Mouse (Mus musculus): ENCODE measurements around the gene Pou2f1. TPM values are rescaled to one million over a fixed set of nuclear protein-coding genes. Genes with fewer than 3 reads are reported as not detected.

Pou2f1 gene
- polyA plus RNA-seq, 1 experiment from 2014 or later = 14.8 TPM

DNA sequence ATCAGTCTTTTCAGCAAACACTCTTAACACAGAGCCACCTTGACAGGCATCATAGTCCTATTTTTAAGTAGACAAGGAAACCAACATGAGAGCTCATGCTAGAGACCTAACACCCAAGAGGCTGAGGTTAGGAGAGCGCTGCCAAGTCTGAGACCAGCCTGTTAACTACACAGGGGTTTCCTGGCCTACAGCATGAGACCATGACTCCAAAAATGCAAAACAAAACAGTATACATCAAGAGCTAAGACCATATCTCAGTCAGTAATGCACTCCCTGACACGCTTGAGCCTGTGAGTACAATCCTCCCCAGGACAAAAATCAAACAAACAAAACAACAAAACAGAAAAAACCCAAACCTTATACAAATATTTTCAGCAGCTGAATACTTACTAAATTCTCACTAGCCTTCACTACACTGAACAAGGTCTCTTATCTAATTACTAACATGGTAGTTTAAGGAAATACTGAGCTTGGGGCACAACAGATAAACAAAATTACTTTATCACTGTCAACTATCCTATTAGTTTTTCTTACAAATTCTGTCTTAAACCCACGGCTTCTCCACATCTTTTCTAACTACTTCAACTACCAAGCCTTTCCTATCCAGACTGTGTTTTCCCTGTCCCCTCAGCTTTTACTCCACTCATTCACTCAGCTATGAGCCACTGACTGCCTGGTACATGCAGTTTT, 33.3 kb downstream of the Pou2f1 start:
- H3K4me2 ChIP-seq (ENCODE audit: low read length) = no peak overlapping the region
- H3K27ac ChIP-seq (ENCODE audit: low read depth, low read length) = no peak overlapping the region
- DNase-seq (ENCODE audit: low spot score) (no peak), ATAC-seq (no peak)
- 0 out of 2 replicates have a peak, but pooled peaks cover 5% of the 10 kb centered on the region for H3K36me3 ChIP-seq (ENCODE audit: control insufficient read depth, insufficient read depth, low read length)
- H3K9me3 ChIP-seq (replicated peaks; ENCODE audit: control insufficient read depth, low read length) = no peaks in the 10 kb centered on the region
- no peak overlapping the region for H3K4me3 ChIP-seq (ENCODE audit: low read depth, low read length)
- H3K9ac ChIP-seq (ENCODE audit: low read length) = no peak overlapping the region
- no peaks in the 10 kb centered on the region for H3K27me3 ChIP-seq (replicated peaks; ENCODE audit: control insufficient read depth, insufficient read depth, low read length)
- 90% methylated on average over 3 of the region's 3 CpGs for WGBS
- peaks cover 11% of the 10 kb centered on the region for H3K4me1 ChIP-seq (ENCODE audit: control insufficient read depth, insufficient read depth, low read length)

DNA sequence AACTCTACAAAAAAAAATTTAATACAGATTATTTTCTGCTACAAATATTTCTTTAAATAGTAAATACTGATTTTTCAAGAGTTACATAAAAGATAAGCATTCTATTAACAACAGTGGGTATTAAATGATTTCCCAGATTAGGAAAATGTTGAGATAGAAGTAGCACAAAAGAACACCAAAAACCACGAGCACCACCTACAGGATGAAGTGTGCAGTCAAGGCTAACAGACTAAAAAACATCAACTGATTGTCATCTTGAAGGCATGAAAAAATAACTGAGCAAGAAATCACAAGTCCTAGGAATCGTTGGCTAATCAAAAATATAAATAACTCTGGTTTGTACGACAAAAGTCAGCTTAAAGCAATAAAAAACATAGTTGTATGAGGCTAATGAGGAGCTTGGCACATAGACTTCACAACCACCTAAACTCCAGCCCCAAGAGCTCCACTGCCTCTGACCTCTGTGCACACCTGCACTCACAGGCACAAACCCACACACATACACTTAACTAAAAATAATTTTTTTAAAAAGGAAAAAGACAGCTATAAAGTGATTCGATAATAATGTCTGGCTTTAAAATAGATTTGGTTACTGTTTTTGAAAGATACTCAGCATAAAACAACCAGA, 35.3 kb downstream of the Pou2f1 start:
- H3K4me2 ChIP-seq (ENCODE audit: low read length) = no peak overlapping the region
- no peak overlapping the region for H3K9ac ChIP-seq (ENCODE audit: low read length)
- 0 out of 2 replicates have a peak, but pooled peaks cover 5% of the 10 kb centered on the region for H3K36me3 ChIP-seq (ENCODE audit: control insufficient read depth, insufficient read depth, low read length)
- H3K4me3 ChIP-seq (ENCODE audit: low read depth, low read length) = no peak overlapping the region
- H3K27me3 ChIP-seq (replicated peaks; ENCODE audit: control insufficient read depth, insufficient read depth, low read length) = no peaks in the 10 kb centered on the region
- H3K4me1 ChIP-seq (ENCODE audit: control insufficient read depth, insufficient read depth, low read length) = peaks cover 11% of the 10 kb centered on the region
- H3K27ac ChIP-seq (ENCODE audit: low read depth, low read length) = peak overlapping the region; percentile 21; the same call in 1 of the 2 replicates
- WGBS = 27% methylated on average over 4 of the region's 4 CpGs
- DNase-seq (ENCODE audit: low spot score) (peak; percentile 92), ATAC-seq (peak; percentile 65)
- H3K9me3 ChIP-seq (replicated peaks; ENCODE audit: control insufficient read depth, low read length) = no peaks in the 10 kb centered on the region

DNA sequence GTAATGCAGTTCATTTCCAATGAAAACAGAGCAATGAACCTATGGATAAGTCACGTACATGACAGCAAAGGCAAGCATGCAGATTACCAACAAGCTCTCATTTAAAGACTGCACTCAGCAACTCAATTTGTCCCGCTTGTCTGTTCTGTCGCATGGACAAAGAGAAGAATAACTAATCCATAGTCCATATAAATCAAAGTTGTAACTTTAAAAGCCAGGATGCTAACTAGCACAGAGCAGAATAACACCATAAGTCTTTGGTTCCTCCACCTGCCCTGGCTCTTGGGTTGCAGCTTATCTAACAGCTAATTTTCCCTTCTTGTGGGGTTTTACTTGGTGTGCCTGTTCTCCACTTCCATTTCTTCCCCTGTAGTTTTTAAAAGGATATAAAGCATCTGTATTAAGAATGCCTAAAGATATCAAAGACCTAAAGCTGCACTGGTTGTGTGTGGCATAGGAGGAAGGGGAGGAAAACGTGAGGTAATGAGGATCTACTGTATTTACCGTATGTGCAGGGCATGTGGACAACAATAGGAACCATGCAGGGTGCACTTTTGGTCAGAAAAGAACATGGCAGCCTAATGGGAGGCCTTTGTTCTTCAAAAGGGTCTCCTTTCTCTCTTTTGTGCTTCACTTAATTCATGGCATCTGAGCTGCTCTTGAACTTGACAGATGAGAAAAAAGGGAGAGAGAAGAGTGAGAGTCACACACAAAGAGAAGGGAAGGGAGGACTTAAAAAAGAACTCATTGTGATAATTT, 36.1 kb downstream of the Pou2f1 start:
- Histone ChIP-seq H3K27me3 (replicated peaks; ENCODE audit: control insufficient read depth, insufficient read depth, low read length) (no peaks in the 10 kb centered on the region), H3K27ac (ENCODE audit: low read depth, low read length) (peak overlapping the region; percentile 67), H3K36me3 (ENCODE audit: control insufficient read depth, insufficient read depth, low read length) (0 out of 2 replicates have a peak, but pooled peaks cover under 1% of the 10 kb centered on the region), H3K4me2 (ENCODE audit: low read length) (peak overlapping the region; percentile 26), H3K9me3 (replicated peaks; ENCODE audit: control insufficient read depth, low read length) (no peaks in the 10 kb centered on the region), H3K9ac (ENCODE audit: low read length) (no peak overlapping the region), H3K4me3 (ENCODE audit: low read depth, low read length) (no peak overlapping the region), H3K4me1 (ENCODE audit: control insufficient read depth, insufficient read depth, low read length) (peaks cover 11% of the 10 kb centered on the region)
- DNase-seq (ENCODE audit: low spot score) = peak; percentile 93
- WGBS = 9% methylated on average over 5 of the region's 5 CpGs
- peak; percentile 97 for ATAC-seq

DNA sequence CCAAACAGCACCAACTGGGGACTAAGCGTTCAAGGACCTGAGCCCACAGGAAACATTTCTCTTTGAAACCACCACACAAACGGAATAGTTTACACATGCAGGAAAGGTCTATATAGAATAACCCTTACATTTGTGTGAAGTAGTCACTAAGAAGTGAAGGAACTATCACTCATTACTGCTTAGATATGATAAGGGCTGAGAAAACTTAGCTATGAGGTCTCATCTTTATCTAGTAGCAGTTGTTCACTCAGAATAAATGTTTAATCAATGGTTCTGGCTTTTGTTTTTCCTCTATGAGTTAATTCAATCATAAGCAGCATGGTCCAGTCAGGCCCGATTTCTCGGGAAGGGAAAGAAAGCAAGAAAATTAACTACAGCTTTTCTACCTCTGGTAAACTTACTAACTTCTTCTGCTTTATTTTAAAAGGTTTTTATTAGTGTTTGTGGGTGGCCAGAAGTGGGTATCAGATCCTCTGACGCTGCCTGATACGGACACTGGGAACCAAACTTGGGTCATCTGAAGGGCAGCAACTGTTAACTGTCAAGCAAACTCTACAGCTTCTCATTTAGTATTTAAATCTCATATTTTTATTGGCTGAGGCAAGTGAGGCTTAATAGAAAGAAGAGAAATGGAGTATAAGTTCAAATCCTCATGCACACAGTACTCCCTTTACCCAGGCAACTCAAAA, 40.7 kb downstream of the Pou2f1 start:
- Histone ChIP-seq H3K27me3 (replicated peaks; ENCODE audit: control insufficient read depth, insufficient read depth, low read length) (no peaks in the 10 kb centered on the region), H3K36me3 (ENCODE audit: control insufficient read depth, insufficient read depth, low read length) (no peaks in the 10 kb centered on the region), H3K4me2 (ENCODE audit: low read length) (no peak overlapping the region), H3K4me1 (ENCODE audit: control insufficient read depth, insufficient read depth, low read length) (peaks cover 11% of the 10 kb centered on the region), H3K9ac (ENCODE audit: low read length) (no peak overlapping the region), H3K9me3 (replicated peaks; ENCODE audit: control insufficient read depth, low read length) (no peaks in the 10 kb centered on the region), H3K4me3 (ENCODE audit: low read depth, low read length) (no peak overlapping the region), H3K27ac (ENCODE audit: low read depth, low read length) (no peak overlapping the region)
- DNase-seq (ENCODE audit: low spot score) (no peak), ATAC-seq (no peak)
- WGBS = 88% methylated on average over 6 of the region's 6 CpGs

DNA sequence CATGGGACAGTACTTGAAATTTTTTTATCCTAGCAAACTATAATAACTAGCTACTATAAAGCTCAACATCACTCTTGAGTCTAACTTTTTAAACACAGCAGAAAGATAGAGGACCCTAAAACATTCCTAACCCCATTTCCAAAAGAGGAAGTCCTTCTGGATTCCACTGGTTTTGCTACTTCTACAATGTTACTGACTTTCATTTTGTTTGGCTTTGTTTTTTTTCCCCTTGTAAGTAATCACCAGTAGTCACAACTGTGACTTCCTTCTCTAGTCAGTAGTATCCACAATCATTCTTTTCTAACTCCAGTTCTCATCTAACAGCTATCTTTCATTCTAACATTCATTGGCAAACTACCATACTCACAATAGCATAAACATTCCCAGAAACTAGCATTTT, 44.3 kb downstream of the Pou2f1 start:
- no peak overlapping the region for H3K4me3 ChIP-seq (ENCODE audit: low read depth, low read length)
- peaks cover 3% of the 10 kb centered on the region; the same call in 1 of the 2 replicates for H3K4me1 ChIP-seq (ENCODE audit: control insufficient read depth, insufficient read depth, low read length)
- H3K9ac ChIP-seq (ENCODE audit: low read length) = no peak overlapping the region
- H3K4me2 ChIP-seq (ENCODE audit: low read length) = no peak overlapping the region
- H3K27ac ChIP-seq (ENCODE audit: low read depth, low read length) = no peak overlapping the region
- no peaks in the 10 kb centered on the region for H3K36me3 ChIP-seq (ENCODE audit: control insufficient read depth, insufficient read depth, low read length)
- DNase-seq (ENCODE audit: low spot score) (no peak), ATAC-seq (no peak)
- H3K27me3 ChIP-seq (replicated peaks; ENCODE audit: control insufficient read depth, insufficient read depth, low read length) = no peaks in the 10 kb centered on the region
- no peaks in the 10 kb centered on the region for H3K9me3 ChIP-seq (replicated peaks; ENCODE audit: control insufficient read depth, low read length)

DNA sequence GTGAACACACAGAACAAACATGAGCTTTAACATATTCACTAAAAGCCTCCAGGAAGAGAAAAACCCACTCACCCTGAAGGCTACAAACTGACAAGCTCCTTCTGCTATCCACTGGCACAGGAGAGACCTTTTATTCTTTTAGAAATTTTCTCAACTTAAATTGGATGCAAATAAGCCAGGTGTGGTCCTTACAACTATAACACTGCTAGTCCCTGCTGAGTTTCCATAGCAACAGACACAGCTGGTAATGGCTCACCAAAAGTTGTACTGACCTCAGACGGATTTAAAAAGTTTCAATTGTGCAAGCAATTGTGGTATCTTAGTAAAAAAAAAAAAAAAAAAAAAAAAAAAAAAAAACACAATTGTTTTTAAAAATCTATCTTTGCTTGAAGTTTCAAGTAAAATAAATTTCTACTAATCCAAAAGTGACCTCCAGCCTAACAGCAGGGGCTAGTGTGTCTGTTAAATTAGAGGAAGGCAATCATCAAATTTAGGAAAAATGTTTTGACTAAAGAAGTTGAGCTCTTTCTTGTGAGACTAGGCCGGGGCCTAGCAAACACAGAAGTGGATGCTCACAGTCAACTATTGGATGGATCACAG, 54.2 kb downstream of the Pou2f1 start:
- no peak overlapping the region for H3K4me3 ChIP-seq (ENCODE audit: low read depth, low read length)
- 15% methylated on average over 2 of the region's 2 CpGs for WGBS
- H3K9me3 ChIP-seq (replicated peaks; ENCODE audit: control insufficient read depth, low read length) = no peaks in the 10 kb centered on the region
- ATAC-seq (peak; percentile 77), DNase-seq (ENCODE audit: low spot score) (peak; percentile 78)
- peaks cover 7% of the 10 kb centered on the region for H3K4me1 ChIP-seq (ENCODE audit: control insufficient read depth, insufficient read depth, low read length)
- H3K27me3 ChIP-seq (replicated peaks; ENCODE audit: control insufficient read depth, insufficient read depth, low read length) = no peaks in the 10 kb centered on the region
- H3K9ac ChIP-seq (ENCODE audit: low read length) = no peak overlapping the region
- H3K27ac ChIP-seq (ENCODE audit: low read depth, low read length) = no peak overlapping the region
- H3K4me2 ChIP-seq (ENCODE audit: low read length) = no peak overlapping the region
- no peaks in the 10 kb centered on the region for H3K36me3 ChIP-seq (ENCODE audit: control insufficient read depth, insufficient read depth, low read length)

DNA sequence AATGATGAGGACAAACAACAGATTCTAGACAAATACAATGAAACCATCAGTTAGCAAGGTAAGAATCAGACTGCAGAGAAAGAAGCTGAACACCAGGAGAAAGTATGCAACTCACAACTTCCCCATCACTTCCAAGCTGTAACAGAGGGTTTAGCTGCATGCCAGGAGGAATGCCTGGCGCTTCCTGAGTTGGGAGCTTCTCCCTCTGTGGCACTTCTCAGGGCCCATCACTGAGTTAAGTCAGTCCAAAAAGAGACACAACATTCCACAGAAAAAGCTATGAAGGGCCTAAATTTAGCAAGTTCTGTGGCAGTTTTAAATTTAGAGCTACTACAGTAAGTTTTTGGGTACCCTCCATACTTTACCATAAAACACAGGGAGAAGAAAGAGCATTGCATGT, 59.2 kb downstream of the Pou2f1 start:
- no peak for DNase-seq (ENCODE audit: low spot score)
- Histone ChIP-seq H3K4me3 (ENCODE audit: low read depth, low read length) (no peak overlapping the region), H3K9me3 (replicated peaks; ENCODE audit: control insufficient read depth, low read length) (no peaks in the 10 kb centered on the region), H3K36me3 (ENCODE audit: control insufficient read depth, insufficient read depth, low read length) (peaks cover 3% of the 10 kb centered on the region; the same call in 1 of the 2 replicates), H3K9ac (ENCODE audit: low read length) (no peak overlapping the region), H3K27me3 (replicated peaks; ENCODE audit: control insufficient read depth, insufficient read depth, low read length) (no peaks in the 10 kb centered on the region), H3K27ac (ENCODE audit: low read depth, low read length) (no peak overlapping the region), H3K4me2 (ENCODE audit: low read length) (no peak overlapping the region), H3K4me1 (ENCODE audit: control insufficient read depth, insufficient read depth, low read length) (peaks cover 4% of the 10 kb centered on the region; the same call in 1 of the 2 replicates)
- no peak for ATAC-seq
- 96% methylated on average over 1 of the region's 1 CpGs for WGBS

DNA sequence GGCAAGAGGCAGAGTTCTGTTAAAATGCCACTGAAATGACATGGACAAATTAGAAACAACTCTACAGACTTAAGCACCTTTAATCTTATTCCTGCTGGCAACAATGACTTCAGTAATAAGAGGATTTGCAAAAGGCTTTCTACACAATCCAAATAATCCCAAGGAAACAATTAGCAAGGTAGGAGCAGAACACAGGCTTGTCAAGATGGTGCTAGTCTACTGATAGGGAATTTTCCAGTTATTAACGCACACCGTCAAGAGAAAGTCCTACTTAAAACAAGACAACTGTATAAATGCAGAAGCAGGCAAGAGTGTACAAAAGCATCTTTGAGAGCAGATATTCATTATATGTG, 67.0 kb downstream of the Pou2f1 start:
- no peaks in the 10 kb centered on the region for H3K27me3 ChIP-seq (replicated peaks; ENCODE audit: control insufficient read depth, insufficient read depth, low read length)
- no peak; the same call in 1 of the 2 replicates for ATAC-seq
- DNase-seq (ENCODE audit: low spot score) = no peak
- no peak overlapping the region for H3K4me3 ChIP-seq (ENCODE audit: low read depth, low read length)
- 4% methylated on average over 2 of the region's 2 CpGs for WGBS
- peak overlapping the region; percentile 45 for H3K27ac ChIP-seq (ENCODE audit: low read depth, low read length)
- H3K36me3 ChIP-seq (ENCODE audit: control insufficient read depth, insufficient read depth, low read length) = 0 out of 2 replicates have a peak, but pooled peaks cover under 1% of the 10 kb centered on the region
- H3K4me1 ChIP-seq (ENCODE audit: control insufficient read depth, insufficient read depth, low read length) = peaks cover 21% of the 10 kb centered on the region
- H3K4me2 ChIP-seq (ENCODE audit: low read length) = peak overlapping the region; percentile 29
- H3K9me3 ChIP-seq (replicated peaks; ENCODE audit: control insufficient read depth, low read length) = no peaks in the 10 kb centered on the region
- no peak overlapping the region for H3K9ac ChIP-seq (ENCODE audit: low read length)
